Mouse (Mus musculus) A20 (cell line): ENCODE results near the gene Med29.
A peak's percentile ranks its signal among the peaks of the same experiment; 100 is the strongest.
"Not testable (repeated sequence)": the region's sequence is repeated elsewhere in the genome, so short reads cannot be mapped to it uniquely, and the experiment has no call there.

Experiments
- DNase-seq: peaks from one replicate; pipeline ENCODE4 v3.0.0-alpha.2; 2011; ENCODE audit warnings: low read depth, low spot score

Med29 gene

GRCm38 (mm10) chr7:28398000-28398399 is 5.5 kb upstream of the Med29 start:
- peak; percentile 37 for DNase-seq

DNA sequence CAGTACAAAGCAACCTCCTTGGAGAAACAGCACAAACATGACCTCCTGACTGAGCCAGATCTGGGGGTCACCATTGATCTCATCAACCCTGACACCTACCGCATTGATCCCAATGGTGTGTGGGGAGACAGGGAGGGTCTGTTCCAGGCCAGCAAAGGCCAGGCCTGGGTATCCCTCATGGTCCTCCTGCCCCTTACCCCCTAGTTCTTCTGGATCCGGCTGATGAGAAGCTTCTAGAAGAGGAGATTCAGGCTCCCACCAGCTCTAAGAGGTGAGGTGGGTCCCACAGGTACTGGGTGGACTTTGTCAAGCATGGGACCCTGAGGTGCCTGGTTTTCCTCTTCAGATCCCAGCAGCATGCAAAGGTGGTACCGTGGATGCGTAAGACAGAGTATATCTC is 2.9 kb upstream of the Med29 start:
- DNase-seq: no peak

- DNase-seq: peak; percentile 41
Observed at GRCm38 (mm10) chr7:28393272-28393951, 904 bp upstream of the Med29 start.

DNA sequence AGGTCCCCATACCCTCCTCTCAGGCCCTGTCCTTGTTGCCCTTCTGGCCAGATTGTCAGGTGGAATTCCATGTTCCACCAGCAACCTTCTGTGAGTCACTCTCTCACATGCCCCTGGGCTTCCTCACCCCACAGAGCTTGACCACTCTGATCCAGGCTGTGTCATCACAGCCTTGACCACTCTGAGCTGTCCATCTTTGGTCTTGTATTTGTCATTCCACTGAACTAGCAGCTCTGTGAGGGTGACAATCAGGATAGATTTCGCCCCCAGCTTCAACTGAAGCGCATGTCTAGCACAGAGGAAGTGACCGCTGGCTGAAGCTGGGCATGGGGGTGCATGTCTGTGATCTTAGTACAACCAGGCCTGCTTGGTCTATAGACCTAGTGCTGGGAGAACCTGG is 2.2 kb downstream of the Med29 start:
- DNase-seq: no peak

GRCm38 (mm10) chr7:28387384-28387783 is 5.1 kb downstream of the Med29 start:
- DNase-seq: peak; percentile 26

DNA sequence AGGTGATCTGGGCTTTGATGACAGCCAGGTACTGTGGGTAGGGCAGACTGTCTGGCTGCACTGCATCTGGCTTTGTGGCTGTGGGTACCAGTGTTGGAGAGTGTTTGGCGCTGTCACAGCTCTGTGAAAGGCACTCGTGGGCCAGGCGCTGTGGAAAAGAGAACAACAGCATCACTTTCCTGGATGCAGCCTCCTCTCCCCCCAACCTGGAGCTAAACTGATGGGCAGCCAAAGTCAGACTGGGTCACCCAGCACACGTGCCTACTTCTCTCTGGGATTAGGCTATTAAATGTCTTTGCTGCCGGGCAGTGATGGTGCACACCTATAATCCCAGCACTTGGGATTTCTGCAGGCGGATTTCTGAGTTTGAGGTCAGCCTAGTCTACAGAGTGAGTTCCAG is 5.6 kb downstream of the Med29 start:
- not testable (repeated sequence) for DNase-seq

DNA sequence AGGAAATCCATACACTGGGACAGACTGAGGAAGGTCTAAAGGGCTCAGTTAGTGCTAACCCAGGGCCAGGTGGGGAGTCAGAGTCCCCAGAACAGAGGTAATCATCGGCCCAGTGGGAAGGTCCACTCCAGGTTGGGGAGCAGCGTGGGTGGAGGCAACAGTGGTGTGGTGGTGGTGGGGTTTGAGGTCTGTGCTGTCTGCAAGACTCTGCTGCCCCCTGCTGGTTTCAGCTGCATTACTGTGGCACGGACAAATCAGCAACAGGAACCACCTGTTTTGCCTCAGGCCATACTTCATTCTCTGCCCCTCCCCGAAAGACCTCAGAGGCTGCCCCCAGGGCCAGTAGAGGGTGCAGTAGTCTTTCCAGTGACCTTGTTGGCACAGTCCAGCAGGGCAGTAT is 6.0 kb downstream of the Med29 start:
- DNase-seq: peak; percentile 92

DNA sequence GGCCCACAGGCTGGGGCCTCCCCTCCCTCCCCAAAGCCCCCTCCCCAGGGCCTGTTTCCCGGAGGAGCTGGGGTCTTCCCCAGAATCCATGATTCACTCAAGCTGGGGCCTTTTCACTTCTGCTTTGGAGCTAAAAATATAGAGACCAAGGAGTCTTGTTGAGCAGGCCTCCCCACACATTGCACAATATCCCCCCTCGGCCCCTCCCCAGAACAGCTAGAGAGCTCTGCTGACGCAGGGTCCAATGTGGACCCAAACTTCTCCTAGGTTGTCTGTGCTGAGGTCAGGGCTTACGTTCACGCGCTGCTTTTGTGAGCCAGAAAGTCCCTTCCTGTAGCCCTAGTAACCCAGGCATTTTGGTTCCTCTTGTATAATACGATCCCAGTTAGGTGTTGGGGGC is 6.5 kb downstream of the Med29 start:
- no peak for DNase-seq

GRCm38 (mm10) chr7:28385196-28385595 is 7.3 kb downstream of the Med29 start:
- DNase-seq: no peak

GRCm38 (mm10) chr7:28384162-28384561 is 8.3 kb downstream of the Med29 start:
- DNase-seq: no peak

DNA sequence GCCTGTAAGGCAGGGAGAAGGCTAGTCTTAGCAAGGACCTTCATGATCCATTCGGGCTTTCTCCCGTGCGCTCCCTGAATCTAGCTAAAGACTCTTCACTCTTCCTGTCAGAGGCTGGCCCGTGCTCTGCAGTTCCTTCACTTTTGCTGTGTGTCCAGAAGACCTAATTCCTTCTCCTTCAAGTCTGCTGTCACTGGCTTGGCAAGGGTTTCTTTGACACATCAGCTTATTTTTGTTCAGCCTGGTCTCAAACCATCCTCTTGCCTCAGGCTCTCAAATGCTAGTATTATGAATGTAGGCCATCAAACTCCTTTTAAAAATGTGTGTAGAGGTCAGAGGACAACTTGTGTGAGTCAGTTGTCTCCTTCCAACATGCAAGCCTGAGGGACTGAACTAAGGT is 8.9 kb downstream of the Med29 start:
- DNase-seq: no peak

- DNase-seq: peak; percentile 87
Observed at GRCm38 (mm10) chr7:28382981-28383396, 9.5 kb downstream of the Med29 start.

GRCm38 (mm10) chr7:28382347-28382951 is 10.1 kb downstream of the Med29 start:
- peak; percentile 89 for DNase-seq

- DNase-seq: peak; percentile 93
Observed at GRCm38 (mm10) chr7:28381938-28382337, 10.6 kb downstream of the Med29 start.

- peak; percentile 94 for DNase-seq
Observed at GRCm38 (mm10) chr7:28381017-28381790, 11.3 kb downstream of the Med29 start.

DNA sequence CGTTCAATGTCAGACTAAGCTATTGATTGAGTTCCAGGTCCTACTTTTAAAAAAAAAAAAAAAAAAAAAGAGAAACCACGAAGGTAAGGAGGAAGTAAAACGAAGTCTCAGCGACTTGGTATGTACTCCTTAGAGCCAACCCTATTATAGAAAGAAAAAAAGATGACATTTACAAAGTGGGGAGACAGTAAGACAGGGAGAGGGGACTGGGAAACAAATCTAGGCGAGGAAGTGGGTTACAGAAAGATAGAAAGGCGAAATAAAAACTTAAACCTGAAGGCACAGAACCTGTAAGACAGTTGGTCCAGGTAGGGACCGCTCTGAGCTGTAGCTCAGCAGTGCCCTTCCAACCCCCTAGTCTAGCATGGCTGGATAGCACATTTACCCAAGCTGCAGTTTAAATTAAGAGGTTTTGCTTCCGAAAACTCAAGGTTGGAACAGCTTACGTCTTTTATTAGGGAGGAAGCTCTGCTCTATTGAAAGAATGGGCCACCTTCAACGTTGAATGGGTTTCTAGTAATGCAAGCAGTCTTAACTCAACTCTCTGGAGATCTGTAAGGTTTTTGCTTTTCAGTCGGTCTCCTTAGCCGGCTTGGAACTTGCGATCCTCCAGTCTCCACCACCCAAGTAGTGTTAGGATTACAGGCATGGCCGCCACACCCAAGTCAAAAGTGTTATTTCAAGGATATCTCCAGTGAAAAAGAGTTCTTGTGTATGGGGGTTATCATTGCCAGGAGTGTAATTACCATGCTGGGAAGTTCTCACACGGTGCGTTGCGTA is 12.1 kb downstream of the Med29 start, which contains the start of gene Zfp36:
Gene Zfp36 (minus strand): TSS at position 17 of the 780 bp plus-strand sequence.
- DNase-seq: peak; percentile 80

DNA sequence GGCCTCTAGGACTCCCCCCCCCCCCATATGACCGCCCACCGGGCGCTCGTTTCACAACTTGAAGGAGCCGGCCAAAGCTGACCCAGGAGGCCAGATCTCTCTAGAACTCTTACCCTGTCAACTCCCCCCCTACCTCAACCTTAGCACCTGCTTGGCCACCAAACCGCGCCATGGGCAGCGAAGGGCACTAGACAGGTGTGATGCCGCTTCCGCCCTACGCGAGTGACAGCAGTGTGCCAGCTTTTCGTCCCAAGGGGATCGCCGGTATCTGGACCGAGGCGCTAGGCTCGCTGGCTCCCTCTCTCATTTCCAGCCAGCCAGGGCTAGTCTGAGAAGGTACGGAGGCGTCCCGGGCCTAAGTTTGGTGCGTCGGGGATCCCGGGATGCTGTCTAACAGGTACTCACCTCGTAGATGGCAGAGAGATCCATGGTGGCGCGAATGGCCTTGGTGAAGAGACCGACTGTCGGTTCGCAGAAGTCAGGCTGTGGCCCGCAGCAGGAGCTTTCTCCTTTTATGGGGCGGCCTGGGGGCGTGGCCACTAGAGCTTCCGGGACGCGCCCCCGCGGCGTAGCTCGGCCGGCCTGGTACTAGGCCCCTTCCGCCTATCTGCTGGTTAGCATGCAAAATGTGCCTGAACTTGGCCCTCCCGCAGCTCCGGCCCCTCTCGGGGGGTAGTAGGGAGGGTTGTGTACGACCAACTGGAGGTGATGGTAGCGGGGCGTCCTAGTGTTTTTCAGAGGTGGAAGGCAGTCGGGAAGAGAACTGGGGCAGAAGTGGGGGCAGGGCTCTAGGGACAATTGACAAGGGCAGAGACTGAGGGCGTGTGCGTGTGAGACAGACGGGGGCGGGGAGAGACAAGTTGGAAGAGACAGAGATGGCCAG is 13.5 kb downstream of the Med29 start:
- peak; percentile 97 for DNase-seq

- peak; percentile 87 for DNase-seq
Observed at GRCm38 (mm10) chr7:28378066-28378690, 14.3 kb downstream of the Med29 start.

GRCm38 (mm10) chr7:28377190-28378065 is 15.1 kb downstream of the Med29 start:
- peak; percentile 59 for DNase-seq
